Mouse (Mus musculus) adipocyte (in vitro differentiated cells): ENCODE measurements at regions not wholly inside any gene's neighbourhood (a gene's known extent, or its start where the extent isn't known, plus 50 kb on each side); places are given as distances from the start of the nearest gene placed in this dataset.
"Not testable (repeated sequence)": the region's sequence is repeated elsewhere in the genome, so short reads cannot be mapped to it uniquely, and the experiment has no call there.

ENCODE experiments used
- DNase-seq: peaks from one replicate; pipeline ENCODE4 v3.0.0-alpha.2; 2016; ENCODE audit warnings: low spot score

DNA sequence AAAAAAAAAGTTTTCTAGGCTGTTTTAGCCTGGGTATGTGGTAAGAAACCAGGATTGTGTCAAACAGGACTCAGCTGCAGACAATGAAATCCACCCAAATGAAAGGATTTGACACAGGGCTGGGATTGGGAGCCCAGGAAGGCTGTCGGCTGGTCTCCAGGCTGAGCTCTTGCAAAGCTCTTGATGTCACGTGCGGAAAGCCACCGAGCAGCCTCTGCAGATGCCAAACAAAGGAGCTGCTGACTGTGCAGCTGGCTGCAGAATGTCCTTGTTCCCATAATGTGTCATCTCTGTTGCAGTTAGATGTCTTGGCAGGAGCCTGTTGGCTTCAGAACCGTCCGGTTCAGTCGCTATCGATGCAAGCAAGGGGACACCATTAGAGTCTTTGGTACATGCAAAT, 56.1 kb downstream of the Bbs10 start:
- DNase-seq = no peak

DNA sequence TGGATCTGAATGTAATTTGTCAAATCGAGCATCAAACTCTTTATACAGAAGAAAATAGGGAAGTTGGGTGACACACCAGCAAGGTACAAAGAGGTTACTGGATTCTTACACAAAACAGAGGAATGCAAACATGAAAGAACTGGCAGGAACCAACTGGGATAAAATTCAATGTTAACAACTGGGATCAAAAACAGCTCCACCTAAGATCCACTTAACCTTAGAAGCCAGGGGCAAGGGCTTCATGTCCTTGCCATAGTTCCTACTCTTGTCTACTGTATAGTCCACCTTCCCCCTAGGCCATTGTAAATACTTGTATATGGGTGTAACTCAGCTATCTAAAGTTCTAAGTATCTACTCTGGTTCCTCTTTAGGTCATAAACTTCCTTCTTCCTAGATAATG, 59.9 kb downstream of the Bbs10 start:
- not testable (repeated sequence) for DNase-seq

DNA sequence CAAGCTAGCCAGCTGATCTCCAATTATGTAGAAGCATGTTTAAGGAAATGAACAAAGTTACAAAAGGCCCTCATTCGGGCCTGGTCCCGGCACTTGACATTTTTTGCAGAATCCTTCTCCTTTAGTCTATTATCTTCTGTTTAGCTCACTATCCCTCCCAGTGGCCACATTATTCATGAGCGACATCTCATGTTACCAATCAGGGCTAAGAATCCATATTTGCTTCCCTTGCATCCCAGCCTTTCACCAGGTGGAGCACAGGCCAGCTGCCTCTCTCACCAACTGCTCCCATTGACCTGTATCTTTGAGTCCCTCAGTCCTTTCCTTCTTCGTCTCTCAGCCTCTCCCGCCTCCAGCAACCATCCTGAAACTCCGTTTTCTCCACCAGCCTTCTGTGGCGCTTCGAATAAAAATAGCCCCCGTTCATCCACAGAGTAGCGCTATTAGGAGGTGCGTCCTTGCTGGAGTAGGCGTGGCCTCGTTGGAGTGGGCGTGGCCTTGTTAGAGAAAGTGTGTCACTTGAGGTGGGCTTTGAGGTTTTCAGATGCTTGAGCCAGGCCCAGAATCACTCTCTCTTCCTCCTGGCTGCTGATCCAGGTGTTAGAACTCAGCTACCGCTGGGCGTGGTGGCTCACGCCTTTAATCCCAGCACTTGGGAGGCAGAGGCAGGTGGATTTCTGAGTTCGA, 63.4 kb downstream of the Bbs10 start:
- no peak for DNase-seq

DNA sequence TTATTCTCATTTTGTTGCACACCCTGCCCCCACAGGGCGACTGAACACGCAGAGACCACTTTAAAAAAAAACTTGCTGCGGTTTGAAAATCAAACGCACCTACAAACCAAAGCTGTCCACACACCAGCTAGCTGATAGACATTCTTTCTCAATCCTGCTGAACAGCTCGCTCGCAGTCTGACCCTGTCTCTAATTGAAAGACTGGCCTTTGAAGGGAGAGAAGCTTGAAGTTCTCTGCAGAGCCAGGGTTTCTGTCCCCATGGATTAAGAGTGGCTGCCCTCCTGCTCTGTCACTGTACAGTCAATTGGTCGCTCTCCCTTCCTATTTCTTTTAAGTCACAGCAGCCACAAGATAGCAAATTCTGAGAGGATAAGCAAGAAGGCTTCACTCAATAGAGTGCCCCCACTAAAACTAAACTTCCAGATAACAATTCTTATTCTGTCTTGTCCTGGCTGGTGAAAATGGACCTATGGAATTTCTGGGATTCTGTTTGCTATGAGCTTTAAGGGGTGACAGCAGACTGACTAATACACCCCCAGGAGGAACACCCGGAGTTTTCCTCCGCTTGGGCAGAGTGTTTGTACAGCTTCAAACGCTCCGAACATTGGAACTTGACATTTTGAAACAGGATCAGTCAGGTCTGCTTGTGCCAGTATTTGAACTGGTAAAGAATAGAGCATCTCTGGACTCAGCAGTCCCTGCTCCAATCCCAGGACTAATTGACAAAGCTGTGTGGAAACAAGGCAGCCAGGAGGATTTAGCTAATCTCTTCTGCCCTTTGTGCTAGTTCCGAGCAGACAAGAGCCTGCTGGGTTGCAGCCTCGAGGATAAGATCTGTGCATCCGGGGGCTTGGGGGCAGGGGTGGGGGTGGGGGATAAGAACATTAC, 65.5 kb downstream of the Bbs10 start:
- DNase-seq = peak; percentile 31

DNA sequence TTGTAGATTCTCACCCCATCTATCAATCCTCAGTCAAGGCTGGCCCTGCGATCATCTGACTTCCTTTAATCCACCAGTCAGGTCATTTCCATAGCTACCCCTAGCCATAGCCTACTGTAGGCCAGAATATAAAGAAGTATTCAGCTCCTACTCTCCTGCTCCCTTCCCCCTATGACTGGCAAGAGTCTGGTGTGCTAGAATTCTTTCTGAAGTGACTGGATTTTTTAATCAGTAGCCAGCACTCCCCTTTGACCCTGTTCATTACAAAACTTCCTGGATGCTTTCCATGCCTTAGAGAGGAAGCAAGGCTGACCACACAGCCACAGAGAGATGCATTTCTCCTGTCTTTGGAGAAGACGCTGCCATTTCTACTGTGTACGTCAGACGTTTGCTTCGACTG, 66.5 kb downstream of the Bbs10 start:
- peak; percentile 92 for DNase-seq

DNA sequence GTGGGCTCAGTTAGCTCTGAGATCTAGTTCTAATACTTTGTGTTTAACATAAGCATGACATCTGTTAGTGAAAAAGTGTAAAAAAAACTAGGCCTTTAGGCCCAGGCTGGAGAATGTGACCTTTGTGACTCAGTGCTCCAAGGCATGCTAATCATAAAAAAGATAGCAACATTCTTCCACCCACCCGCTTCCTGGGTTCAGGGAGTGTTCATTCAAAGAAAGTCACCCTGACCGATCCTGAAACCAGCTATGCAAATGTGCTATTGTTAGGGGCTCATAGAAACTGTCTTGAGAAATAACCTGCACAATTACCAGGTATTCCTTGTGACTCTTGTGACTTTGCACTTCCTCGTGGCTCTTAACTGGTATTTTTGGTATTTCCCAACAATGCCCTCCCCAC, 70.6 kb downstream of the Bbs10 start:
- not testable (repeated sequence) for DNase-seq

DNA sequence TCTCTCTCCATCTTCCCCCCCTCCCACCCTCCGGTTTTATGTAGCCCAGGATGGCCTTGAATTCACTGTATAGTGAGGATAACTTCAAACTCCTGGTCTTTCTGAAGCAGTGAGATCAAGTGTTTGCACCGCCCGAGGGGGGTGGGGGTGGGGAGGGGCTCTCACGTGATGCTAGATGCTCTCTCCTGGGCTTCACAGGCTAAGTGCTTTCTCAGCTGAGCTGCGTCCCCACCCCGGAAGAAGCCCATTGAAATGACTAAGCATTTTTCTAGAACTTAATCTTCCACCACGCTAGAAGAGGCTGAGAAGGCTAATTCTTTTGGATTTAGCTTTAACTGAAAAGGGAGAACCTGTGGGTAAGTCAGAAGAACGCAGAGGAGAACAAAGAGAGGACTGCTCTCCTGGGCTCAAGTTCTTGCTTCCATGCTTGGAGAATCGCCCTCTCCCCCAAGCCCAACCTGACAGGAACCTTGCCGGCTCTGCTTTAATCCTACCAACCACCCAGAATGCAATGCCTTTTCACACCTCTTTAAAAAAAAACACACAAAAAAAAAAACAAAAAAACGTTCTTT, 79.7 kb downstream of the Bbs10 start:
- DNase-seq = no peak

DNA sequence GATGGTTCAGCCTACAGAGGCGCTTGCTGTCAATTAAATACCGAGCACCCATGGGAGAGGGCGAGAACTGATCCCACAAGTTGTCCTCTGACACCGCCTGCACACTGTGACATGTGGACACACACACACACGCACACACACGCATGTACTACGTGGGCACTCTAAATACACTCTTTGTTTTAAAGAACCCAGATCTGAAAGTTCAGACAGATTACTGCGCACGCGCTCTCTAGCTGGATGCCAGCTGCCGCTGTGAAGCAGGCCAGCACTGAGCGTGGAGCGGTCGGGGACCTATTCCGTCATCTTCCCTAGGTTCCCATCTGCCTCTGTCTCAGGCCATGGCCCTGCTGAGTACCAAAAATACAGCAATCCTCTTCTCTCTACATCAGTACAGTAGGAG, 83.2 kb downstream of the Bbs10 start:
- DNase-seq = no peak

DNA sequence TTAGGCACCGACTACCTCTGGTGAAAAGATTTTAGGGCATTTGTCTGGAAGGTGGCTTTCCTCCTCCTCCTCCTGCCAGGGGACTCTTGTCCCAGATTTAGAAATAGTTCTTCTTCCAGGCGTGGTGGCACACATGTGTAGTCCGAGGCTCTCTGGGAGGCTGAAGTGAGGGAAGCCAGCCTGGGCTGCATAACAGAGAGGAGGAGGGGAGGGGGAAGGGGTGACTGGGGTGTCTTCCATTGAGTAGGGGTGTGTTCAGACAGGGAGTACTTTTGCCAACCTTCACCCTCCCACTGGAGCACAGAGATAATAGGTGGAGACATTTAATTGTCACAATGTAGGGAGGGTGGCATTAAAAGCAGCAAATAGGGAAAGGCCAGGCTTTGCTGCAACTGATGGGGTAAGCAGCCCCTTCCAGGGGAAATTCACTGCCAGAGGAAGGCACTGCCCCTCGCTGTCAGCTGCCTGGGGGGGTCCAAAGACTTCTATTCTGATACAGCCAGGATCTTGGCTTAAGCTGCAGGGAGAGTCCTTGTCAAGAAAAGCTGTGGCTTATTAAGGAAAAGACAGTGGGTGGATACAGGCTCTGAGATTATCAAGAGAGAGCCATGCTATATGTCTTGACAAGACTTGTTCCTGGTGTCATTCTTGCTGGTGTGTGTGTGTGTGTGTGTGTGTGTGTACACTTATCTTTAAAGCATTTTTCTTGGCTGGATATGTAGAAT, 83.9 kb downstream of the Bbs10 start:
- DNase-seq = no peak

DNA sequence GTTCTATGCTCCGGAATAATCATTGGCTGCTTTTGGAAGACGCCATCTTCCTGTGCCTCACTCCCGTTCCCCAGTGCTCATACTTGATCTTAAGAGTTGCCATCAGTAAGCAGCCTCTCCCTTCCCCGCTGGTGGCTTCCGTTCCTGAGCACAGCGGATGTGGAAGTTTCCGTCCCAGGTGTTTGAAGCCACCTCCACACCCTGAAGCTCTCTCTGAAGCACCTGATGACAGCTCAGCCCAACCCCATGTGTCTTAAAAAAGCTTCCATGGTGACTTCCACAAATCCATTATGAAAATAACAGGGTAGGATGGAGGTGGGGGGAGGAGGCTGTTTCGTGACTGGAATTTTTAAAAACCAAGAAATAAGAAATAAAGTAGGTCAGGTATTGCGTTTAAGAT, 87.1 kb downstream of the Bbs10 start:
- DNase-seq = no peak

DNA sequence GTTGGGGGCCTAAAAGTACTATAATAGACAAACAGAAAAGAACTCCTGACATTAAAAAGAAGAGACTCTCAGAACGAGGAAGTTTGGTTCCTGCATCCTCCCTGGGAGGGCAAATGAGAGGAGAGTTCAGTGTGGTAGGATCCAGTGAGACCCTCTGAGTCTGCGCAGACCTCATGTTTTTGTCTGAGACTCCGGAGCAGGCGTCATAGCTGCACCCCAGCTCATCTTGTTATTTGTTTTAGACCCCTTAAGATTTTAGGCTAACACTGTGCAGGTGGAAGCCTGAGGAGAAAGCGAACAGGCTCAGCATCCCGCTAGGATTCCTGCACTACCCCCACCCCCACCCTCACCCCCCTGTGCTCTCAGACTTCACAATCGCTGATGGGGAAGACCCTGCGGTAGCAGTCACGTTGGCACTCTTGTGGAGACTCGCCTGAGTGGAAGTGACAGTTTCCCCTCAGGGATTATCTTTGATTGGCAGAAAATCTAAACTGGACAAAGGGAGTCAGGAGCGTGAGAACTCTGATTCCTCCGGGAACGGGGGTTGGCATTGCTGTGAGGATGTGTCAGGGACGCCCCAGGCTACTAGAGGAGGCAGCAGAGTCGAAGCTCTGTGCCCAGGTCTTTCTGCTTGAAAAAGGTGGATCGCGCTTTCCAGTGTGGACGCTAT, 85.0 kb upstream of the Nap1l1 start:
- no peak for DNase-seq

DNA sequence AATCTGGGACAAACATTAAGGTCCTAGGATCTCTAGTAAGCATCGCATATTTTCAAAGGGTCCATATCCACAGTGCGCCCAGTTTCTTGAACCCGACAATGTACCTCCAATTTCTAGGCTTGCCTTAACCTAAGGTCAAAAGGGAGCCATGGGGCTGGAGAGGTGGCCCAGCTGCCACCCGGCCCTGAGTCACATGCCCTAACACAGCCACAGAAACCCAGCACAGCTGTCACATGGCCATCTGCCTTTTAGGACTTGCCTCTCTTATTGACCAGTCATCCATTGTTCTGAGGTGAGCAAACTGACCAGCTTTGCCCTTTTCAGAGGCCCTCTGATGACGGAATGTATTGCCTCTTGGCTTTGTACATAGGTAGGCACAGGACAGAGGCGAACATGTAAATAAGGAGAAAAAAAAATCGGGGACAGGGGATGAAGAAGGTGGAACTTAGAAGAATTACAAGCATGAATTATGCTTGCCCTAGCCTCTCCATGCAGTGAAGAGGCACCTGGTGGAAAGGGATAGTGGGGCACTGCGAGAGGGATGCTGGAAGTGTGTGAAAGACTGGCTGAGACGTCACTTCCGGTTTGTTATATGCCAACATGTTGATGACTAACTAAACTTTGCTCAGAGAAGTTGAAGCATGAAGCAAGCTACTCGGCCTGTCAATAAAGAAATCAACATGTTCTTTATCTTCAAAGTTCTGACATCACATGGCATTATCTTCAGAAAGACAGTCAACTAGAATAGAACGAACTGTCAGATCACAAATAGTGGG, 84.3 kb upstream of the Nap1l1 start:
- DNase-seq = no peak

DNA sequence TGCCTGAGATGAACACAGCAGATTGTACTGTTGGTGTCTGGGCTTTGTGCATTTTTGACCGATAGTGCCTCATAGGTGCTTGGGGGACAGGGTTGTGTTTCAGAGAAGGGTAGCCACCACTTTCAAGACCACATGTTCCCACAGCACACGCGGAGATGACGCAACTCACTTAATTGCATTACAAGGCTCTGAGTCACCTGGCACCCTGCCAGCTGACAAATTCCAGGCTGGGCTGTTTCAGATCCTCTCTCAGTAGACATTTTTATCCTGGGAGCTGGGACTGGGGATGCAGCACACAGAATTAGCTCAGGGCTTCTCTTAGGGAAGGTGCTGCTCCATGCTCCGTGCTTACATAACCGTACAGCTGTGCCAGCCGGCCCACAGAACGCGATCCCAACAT, 83.1 kb upstream of the Nap1l1 start:
- peak; percentile 86 for DNase-seq

DNA sequence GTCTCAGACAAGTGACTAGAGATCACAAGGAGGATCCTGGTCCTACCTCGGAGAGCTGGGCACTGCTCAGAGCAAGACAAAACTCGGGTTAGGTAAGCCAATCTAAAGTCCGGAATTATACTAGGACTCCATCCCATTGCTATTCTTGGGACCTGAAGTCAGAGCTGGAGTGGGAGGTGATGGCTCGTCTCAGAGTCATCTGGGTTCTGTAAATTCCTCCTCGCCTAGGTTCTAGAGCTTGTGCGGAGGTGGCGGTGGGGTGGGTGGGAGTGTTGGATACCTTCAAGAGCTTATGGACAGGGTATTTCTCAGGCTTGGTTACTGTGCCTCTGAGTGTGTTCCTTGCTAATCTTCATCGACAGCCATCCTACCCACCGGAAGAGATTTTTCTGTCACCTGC, 78.6 kb upstream of the Nap1l1 start:
- DNase-seq = no peak

DNA sequence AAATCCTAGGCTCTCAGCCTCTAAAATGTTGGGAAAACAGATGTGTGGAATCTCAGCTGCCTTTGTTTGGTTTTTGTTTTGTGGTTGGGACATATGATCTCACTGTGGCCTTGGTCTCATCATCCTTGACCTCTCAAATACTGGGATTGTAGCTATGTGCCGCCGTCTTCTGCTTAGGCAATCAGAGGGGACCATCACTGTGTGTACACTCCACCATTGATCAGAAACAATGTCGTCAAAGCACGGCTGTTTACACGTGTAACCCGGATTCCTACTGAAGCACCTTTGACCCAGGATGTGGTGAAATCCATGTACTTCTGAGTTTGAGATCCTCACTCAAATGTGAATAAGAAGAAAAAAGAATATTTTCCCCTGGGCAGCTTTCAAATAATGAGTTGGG, 68.0 kb upstream of the Nap1l1 start:
- no peak for DNase-seq

DNA sequence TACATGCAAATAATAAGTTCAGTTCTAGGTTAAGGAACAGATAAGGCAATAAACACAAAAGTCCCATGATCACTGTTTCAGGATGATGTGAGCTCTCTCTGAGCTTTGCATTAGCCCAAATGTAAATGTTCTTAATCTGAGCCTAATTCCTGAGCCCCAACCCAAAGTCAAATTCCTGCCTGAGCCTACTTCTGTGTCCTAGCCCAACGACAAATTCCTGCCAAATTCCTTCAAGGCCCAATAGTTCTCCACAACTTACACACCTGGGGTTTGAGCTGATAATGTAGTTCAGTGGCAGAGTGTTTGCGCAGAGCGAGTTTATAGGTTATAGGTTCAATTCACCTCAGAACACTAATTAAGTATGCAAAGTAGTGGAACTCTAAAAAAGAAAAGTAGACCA, 64.1 kb upstream of the Nap1l1 start:
- no peak for DNase-seq

DNA sequence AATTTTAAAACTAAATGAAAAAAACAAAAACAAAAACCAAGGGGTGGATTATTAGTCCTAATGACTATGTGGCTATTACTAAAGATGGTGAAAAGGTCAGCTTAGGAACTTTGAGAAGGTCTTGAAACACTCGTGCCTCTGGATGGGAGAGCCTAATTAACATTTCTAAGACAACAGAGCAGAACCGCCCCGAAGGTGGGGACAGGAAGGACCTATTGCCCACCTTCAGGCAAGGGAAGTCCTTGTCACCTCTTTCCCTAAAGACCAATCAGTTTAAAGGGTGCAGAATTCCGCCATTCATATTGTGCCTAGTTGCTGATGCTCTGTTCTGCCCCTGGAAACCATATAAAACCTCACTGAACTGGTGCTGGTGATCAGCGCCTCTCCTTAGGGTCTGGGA, 63.5 kb upstream of the Nap1l1 start:
- DNase-seq = no peak

DNA sequence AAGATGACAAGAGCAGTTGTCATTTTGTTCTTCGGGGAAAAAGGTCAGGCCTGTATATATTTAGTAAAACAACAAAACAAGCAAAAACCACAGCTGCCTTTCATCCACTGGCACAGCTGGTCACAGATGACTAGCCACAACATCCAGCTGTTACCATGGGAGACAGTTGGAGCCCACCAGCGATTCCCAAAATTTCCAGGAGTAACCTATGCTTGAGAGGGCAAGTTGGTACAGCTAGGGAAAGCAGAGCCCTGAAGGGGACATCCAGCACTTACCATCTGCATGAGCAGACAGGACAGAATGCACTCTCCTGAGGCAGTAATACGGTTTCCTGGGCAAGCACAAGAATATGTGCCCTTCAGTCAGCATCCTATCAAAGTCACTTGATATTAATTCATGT, 62.9 kb upstream of the Nap1l1 start:
- no peak for DNase-seq

DNA sequence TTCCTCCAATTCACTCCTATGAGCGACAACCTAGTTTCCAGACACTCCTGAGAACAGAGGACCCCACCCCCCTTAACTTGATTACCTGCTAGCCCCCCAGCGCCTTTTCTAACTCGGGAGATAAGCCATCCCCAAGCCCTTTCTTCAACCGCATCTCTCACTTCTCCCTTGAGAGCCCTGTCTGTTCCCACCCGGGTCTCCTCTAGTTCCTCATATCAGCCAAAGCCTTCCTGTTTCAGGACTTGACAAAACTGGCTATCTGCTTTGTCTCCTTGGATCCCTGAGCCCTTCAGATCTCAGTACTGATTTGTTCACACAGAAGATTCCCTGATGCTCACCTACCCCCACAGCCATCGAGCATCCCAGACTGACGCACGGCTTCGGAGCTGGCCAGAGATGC, 61.5 kb upstream of the Nap1l1 start:
- DNase-seq = no peak

DNA sequence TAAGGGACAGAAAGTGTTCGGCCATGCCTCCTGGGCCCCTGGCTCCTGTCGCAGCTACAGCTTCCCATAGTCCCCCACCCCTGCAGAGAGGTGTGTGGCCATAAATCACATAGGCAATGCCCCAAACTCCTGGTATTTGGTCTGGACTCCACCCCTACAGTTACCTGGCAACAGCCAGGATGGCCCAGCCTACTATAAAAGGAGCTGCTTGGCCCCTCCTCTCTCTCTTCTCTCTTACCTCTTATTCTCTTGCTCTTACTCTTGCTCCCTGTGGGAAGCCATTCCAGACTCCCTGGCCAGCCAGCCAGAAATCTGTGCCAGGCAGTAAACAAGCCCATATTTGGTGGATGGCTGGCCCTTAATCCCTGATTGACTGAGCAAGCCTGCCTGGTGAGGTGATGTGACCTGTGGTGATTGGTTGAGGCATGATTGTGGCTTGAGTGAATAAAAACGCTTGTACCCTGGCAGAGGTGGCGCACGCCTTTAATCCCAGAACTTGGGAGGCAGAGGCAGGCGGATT, 56.4 kb upstream of the Nap1l1 start:
- peak; percentile 54 for DNase-seq
